Mouse (Mus musculus): Measurements from ENCODE around the gene Polrmt. TPM values are rescaled to one million over a fixed set of nuclear protein-coding genes. Genes with fewer than 3 reads are reported as not detected.

The Polrmt gene
- polyA plus RNA-seq, 1 experiment from 2014 or later = 33.3 TPM

- peak overlapping the region; percentile 54 for H3K27ac ChIP-seq (ENCODE audit: low read length)
- peak overlapping the region; percentile 73 for H3K4me2 ChIP-seq (ENCODE audit: low read depth, low read length)
- no peaks in the 10 kb centered on the region; the same call in 1 of the 2 replicates for H3K36me3 ChIP-seq (ENCODE audit: control insufficient read depth, insufficient read depth, low read length)
- 0 out of 2 replicates have a peak, but pooled peaks have one; percentile 9 for ATAC-seq (ENCODE audit: insufficient read depth, low FRiP score)
- H3K4me1 ChIP-seq (ENCODE audit: control insufficient read depth, insufficient read depth, low read length) = peaks cover 36% of the 10 kb centered on the region
- WGBS = 12% methylated on average over 15 of the region's 15 CpGs
- H3K27me3 ChIP-seq (ENCODE audit: control insufficient read depth, insufficient read depth, low read length) = no peaks in the 10 kb centered on the region
- H3K9me3 ChIP-seq (replicated peaks; ENCODE audit: control insufficient read depth, low read length) = 0 out of 2 replicates have a peak, but pooled peaks cover 2% of the 10 kb centered on the region
- peak overlapping the region; percentile 56 for H3K4me3 ChIP-seq (replicated peaks; ENCODE audit: low read length)
- peak overlapping the region; percentile 84 for H3K9ac ChIP-seq (ENCODE audit: low read length)
Observed at GRCm38 (mm10) chr10:79778006-79778405, 31.6 kb upstream of the Polrmt start.

GRCm38 (mm10) chr10:79777103-79777531 lies 30.7 kb upstream of the Polrmt start, which contains the start of gene Fstl3:
Gene Fstl3, plus strand, starts transcription at chr10:79777272.
- peak within 1 kb of the TSS; percentile 56 for H3K4me3 ChIP-seq (replicated peaks; ENCODE audit: low read length)
- H3K36me3 ChIP-seq (ENCODE audit: control insufficient read depth, insufficient read depth, low read length) = no peaks in the 10 kb centered on the region; the same call in 1 of the 2 replicates
- peaks cover 36% of the 10 kb centered on the region for H3K4me1 ChIP-seq (ENCODE audit: control insufficient read depth, insufficient read depth, low read length)
- H3K9me3 ChIP-seq (replicated peaks; ENCODE audit: control insufficient read depth, low read length) = peaks cover 2% of the 10 kb centered on the region; the same call in 1 of the 2 replicates
- peak within 1 kb of the TSS; percentile 54 for H3K27ac ChIP-seq (ENCODE audit: low read length)
- H3K9ac ChIP-seq (ENCODE audit: low read length) = peak within 1 kb of the TSS; percentile 84
- ATAC-seq (ENCODE audit: insufficient read depth, low FRiP score) = no peak
- H3K4me2 ChIP-seq (ENCODE audit: low read depth, low read length) = peak within 1 kb of the TSS; percentile 73
- H3K27me3 ChIP-seq (ENCODE audit: control insufficient read depth, insufficient read depth, low read length) = no peaks in the 10 kb centered on the region
- WGBS = 1% methylated on average over 38 of the region's 39 CpGs

- no peak for ATAC-seq (ENCODE audit: insufficient read depth, low FRiP score)
- H3K4me3 ChIP-seq (replicated peaks; ENCODE audit: low read length) = no peak overlapping the region
- H3K4me1 ChIP-seq (ENCODE audit: control insufficient read depth, insufficient read depth, low read length) = peaks cover 27% of the 10 kb centered on the region
- H3K9ac ChIP-seq (ENCODE audit: low read length) = no peak overlapping the region
- H3K4me2 ChIP-seq (ENCODE audit: low read depth, low read length) = no peak overlapping the region
- no peaks in the 10 kb centered on the region for H3K36me3 ChIP-seq (ENCODE audit: control insufficient read depth, insufficient read depth, low read length)
- H3K9me3 ChIP-seq (replicated peaks; ENCODE audit: control insufficient read depth, low read length) = peaks cover 2% of the 10 kb centered on the region; the same call in 1 of the 2 replicates
- 69% methylated on average over 5 of the region's 5 CpGs for WGBS
- H3K27ac ChIP-seq (ENCODE audit: low read length) = no peak overlapping the region
- no peaks in the 10 kb centered on the region for H3K27me3 ChIP-seq (ENCODE audit: control insufficient read depth, insufficient read depth, low read length)
Observed at GRCm38 (mm10) chr10:79774486-79775279, 28.3 kb upstream of the Polrmt start.

GRCm38 (mm10) chr10:79773208-79773607 lies 26.8 kb upstream of the Polrmt start:
- Histone ChIP-seq H3K4me3 (replicated peaks; ENCODE audit: low read length) (no peak overlapping the region), H3K27ac (ENCODE audit: low read length) (no peak overlapping the region), H3K36me3 (ENCODE audit: control insufficient read depth, insufficient read depth, low read length) (no peaks in the 10 kb centered on the region), H3K9ac (ENCODE audit: low read length) (no peak overlapping the region), H3K27me3 (ENCODE audit: control insufficient read depth, insufficient read depth, low read length) (no peaks in the 10 kb centered on the region), H3K4me1 (ENCODE audit: control insufficient read depth, insufficient read depth, low read length) (peaks cover 19% of the 10 kb centered on the region), H3K4me2 (ENCODE audit: low read depth, low read length) (no peak overlapping the region), H3K9me3 (replicated peaks; ENCODE audit: control insufficient read depth, low read length) (peaks cover 2% of the 10 kb centered on the region; the same call in 1 of the 2 replicates)
- no peak for ATAC-seq (ENCODE audit: insufficient read depth, low FRiP score)
- WGBS = 90% methylated on average over 2 of the region's 2 CpGs

- H3K36me3 ChIP-seq (ENCODE audit: control insufficient read depth, insufficient read depth, low read length) = no peaks in the 10 kb centered on the region
- H3K4me3 ChIP-seq (replicated peaks; ENCODE audit: low read length) = no peak overlapping the region
- ATAC-seq (ENCODE audit: insufficient read depth, low FRiP score) = no peak
- no peak overlapping the region for H3K27ac ChIP-seq (ENCODE audit: low read length)
- no peak overlapping the region for H3K4me2 ChIP-seq (ENCODE audit: low read depth, low read length)
- H3K4me1 ChIP-seq (ENCODE audit: control insufficient read depth, insufficient read depth, low read length) = peaks cover 15% of the 10 kb centered on the region
- WGBS = 94% methylated on average over 3 of the region's 3 CpGs
- no peak overlapping the region for H3K9ac ChIP-seq (ENCODE audit: low read length)
- peaks cover 2% of the 10 kb centered on the region; the same call in 1 of the 2 replicates for H3K9me3 ChIP-seq (replicated peaks; ENCODE audit: control insufficient read depth, low read length)
- H3K27me3 ChIP-seq (ENCODE audit: control insufficient read depth, insufficient read depth, low read length) = no peaks in the 10 kb centered on the region
Observed at GRCm38 (mm10) chr10:79772320-79772719, 25.9 kb upstream of the Polrmt start.

- H3K9ac ChIP-seq (ENCODE audit: low read length) = no peak overlapping the region
- H3K4me2 ChIP-seq (ENCODE audit: low read depth, low read length) = no peak overlapping the region
- H3K36me3 ChIP-seq (ENCODE audit: control insufficient read depth, insufficient read depth, low read length) = no peaks in the 10 kb centered on the region
- no peak overlapping the region for H3K4me3 ChIP-seq (replicated peaks; ENCODE audit: low read length)
- WGBS = 29% methylated on average over 4 of the region's 4 CpGs
- H3K27ac ChIP-seq (ENCODE audit: low read length) = no peak overlapping the region
- ATAC-seq (ENCODE audit: insufficient read depth, low FRiP score) = no peak
- no peaks in the 10 kb centered on the region; the same call in 1 of the 2 replicates for H3K9me3 ChIP-seq (replicated peaks; ENCODE audit: control insufficient read depth, low read length)
- peaks cover 26% of the 10 kb centered on the region for H3K4me1 ChIP-seq (ENCODE audit: control insufficient read depth, insufficient read depth, low read length)
- no peaks in the 10 kb centered on the region for H3K27me3 ChIP-seq (ENCODE audit: control insufficient read depth, insufficient read depth, low read length)
Observed at GRCm38 (mm10) chr10:79769329-79769728, 22.9 kb upstream of the Polrmt start.

GRCm38 (mm10) chr10:79768400-79768799 lies 22.0 kb upstream of the Polrmt start:
- WGBS = 2% methylated on average over 5 of the region's 5 CpGs
- H3K9ac ChIP-seq (ENCODE audit: low read length) = no peak overlapping the region
- no peaks in the 10 kb centered on the region; the same call in 1 of the 2 replicates for H3K9me3 ChIP-seq (replicated peaks; ENCODE audit: control insufficient read depth, low read length)
- no peaks in the 10 kb centered on the region for H3K36me3 ChIP-seq (ENCODE audit: control insufficient read depth, insufficient read depth, low read length)
- no peak overlapping the region; the same call in 1 of the 2 replicates for H3K4me2 ChIP-seq (ENCODE audit: low read depth, low read length)
- H3K27ac ChIP-seq (ENCODE audit: low read length) = no peak overlapping the region
- ATAC-seq (ENCODE audit: insufficient read depth, low FRiP score) = no peak
- peaks cover 32% of the 10 kb centered on the region for H3K4me1 ChIP-seq (ENCODE audit: control insufficient read depth, insufficient read depth, low read length)
- H3K27me3 ChIP-seq (ENCODE audit: control insufficient read depth, insufficient read depth, low read length) = no peaks in the 10 kb centered on the region
- 0 out of 2 replicates have a peak overlapping the region, but pooled peaks have one; percentile 99 for H3K4me3 ChIP-seq (replicated peaks; ENCODE audit: low read length)

- peak; percentile 78 for ATAC-seq (ENCODE audit: insufficient read depth, low FRiP score)
- peak overlapping the region; percentile 99 for H3K9ac ChIP-seq (ENCODE audit: low read length)
Observed at GRCm38 (mm10) chr10:79767372-79768244, 21.2 kb upstream of the Polrmt start.

More at GRCm38 (mm10) chr10:79767372-79768244, 21.2 kb upstream of the Polrmt start:
- no peaks in the 10 kb centered on the region; the same call in 1 of the 2 replicates for H3K9me3 ChIP-seq (replicated peaks; ENCODE audit: control insufficient read depth, low read length)
- peak overlapping the region; percentile 89 for H3K4me2 ChIP-seq (ENCODE audit: low read depth, low read length)
- no peaks in the 10 kb centered on the region for H3K27me3 ChIP-seq (ENCODE audit: control insufficient read depth, insufficient read depth, low read length)
- H3K4me1 ChIP-seq (ENCODE audit: control insufficient read depth, insufficient read depth, low read length) = peaks cover 32% of the 10 kb centered on the region
- peak overlapping the region; percentile 95 for H3K27ac ChIP-seq (ENCODE audit: low read length)
- no peaks in the 10 kb centered on the region for H3K36me3 ChIP-seq (ENCODE audit: control insufficient read depth, insufficient read depth, low read length)
- 10% methylated on average over 40 of the region's 40 CpGs for WGBS
- H3K4me3 ChIP-seq (replicated peaks; ENCODE audit: low read length) = peak overlapping the region; percentile 99
